Mouse (Mus musculus) stomach, embryonic 16.5 days (tissue): Measurements from ENCODE around the gene Gm42674. TPM values are rescaled to one million over a fixed set of nuclear protein-coding genes. Genes with fewer than 3 reads are reported as not detected.
A peak's percentile ranks its signal among the peaks of the same experiment; 100 is the strongest.

Experiments
- ATAC-seq: fragments of 200-750 bp; cut with Nextera tagmentation; 2 replicates; pipeline ENCODE4 v1.8.0; 2017; ENCODE audit warnings: moderate number of reproducible peaks, moderate TSS enrichment; ENCODE audit not compliant: insufficient read depth, low FRiP score
- H3K27ac ChIP-seq: fragments of 300-500 bp; sonication (generic); 2 replicates; pipeline ENCODE4 v1.5.1; 2014; ENCODE audit warnings: low read length
- H3K27me3 ChIP-seq: fragments of 300-500 bp; sonication (generic); 2 replicates; pipeline ENCODE4 v1.6.1; 2014; ENCODE audit warnings: low read length, control low read depth, mixed read lengths; ENCODE audit not compliant: control insufficient read depth, insufficient read depth
- H3K36me3 ChIP-seq: fragments of 300-500 bp; sonication (generic); 2 replicates; pipeline ENCODE4 v1.6.1; 2014; ENCODE audit warnings: low read length; ENCODE audit not compliant: control insufficient read depth, insufficient read depth
- H3K4me1 ChIP-seq: fragments of 300-500 bp; sonication (generic); 2 replicates; pipeline ENCODE4 v1.6.1; 2014; ENCODE audit warnings: low read length, control low read depth, mixed read lengths; ENCODE audit not compliant: control insufficient read depth, insufficient read depth
- H3K4me2 ChIP-seq: fragments of 300-500 bp; sonication (generic); 2 replicates; pipeline ENCODE4 v1.6.1; 2014; ENCODE audit warnings: low read depth, low read length, mixed read lengths
- H3K4me3 ChIP-seq: fragments of 300-500 bp; sonication (generic); replicated peaks from 2 replicates; pipeline ENCODE4 v1.5.1; 2014; ENCODE audit warnings: mild to moderate bottlenecking, low read length
- H3K9ac ChIP-seq: fragments of 300-500 bp; sonication (generic); 2 replicates; pipeline ENCODE4 v1.6.1; 2014; ENCODE audit warnings: low read length
- H3K9me3 ChIP-seq: fragments of 300-500 bp; sonication (generic); replicated peaks from 2 replicates; pipeline ENCODE4 v1.6.1; 2016; ENCODE audit warnings: low read length, control low read depth; ENCODE audit not compliant: control insufficient read depth
- WGBS: fragments of 180-500 bp; shearing (Covaris S2); extraction: QIAGEN DNeasy Blood & Tissue Kit; methylation state at CpG from one replicate; pipeline ENCODE4 v1.1.7; 2014; 5-methylcytosine and 5-hydroxymethylcytosine counted together
- polyA plus RNA-seq: library from polyadenylated mRNA; unstranded; fragments of >200 nt; fragmentation: Nextera tagmentation; extraction: Ambion mirVana; gene quantifications from 2 replicates; pipeline ENCODE4 v1.2.1, GENCODE M21; 2015

Gene Gm42674
- polyA plus RNA-seq, 1 experiment from 2014 or later, result not detected

GRCm38 (mm10) chr3:90623435-90624071 lies 21.8 kb downstream of the Gm42674 start:
- H3K27me3 ChIP-seq, result no peaks in the 10 kb centered on the region
- H3K9ac ChIP-seq, result peak overlapping the region; percentile 25; the same call in 1 of the 2 replicates
- H3K36me3 ChIP-seq, result no peaks in the 10 kb centered on the region
- no peaks in the 10 kb centered on the region for H3K9me3 ChIP-seq
- WGBS, result 12% methylated on average over 2 of the region's 2 CpGs
- H3K4me2 ChIP-seq, result no peak overlapping the region
- H3K4me3 ChIP-seq, result no peak overlapping the region
- H3K27ac ChIP-seq, result peak overlapping the region; percentile 75
- peaks cover 22% of the 10 kb centered on the region for H3K4me1 ChIP-seq
- peak; percentile 23; the same call in 1 of the 2 replicates for ATAC-seq

DNA sequence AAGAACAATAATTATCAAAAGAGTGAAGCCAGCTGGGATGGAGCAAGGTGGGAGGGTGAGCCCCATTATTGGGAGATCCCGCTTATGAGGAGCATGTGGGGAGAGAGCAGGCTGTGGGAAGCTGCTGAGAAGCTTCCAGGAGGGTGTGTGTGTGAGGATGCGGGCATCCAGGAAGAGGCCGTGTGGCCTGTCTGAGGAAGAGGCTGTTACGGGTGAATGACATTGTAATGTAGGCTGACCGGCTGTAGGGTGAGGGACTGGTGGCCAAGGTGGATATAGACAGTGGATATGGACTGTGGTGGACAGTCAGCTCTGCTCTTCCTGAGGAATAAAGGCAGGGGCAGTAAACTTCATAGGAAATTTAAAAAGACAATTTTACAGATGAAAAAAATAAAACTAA lies 23.8 kb downstream of the Gm42674 start:
- Histone ChIP-seq H3K4me2 (no peak overlapping the region), H3K27me3 (no peaks in the 10 kb centered on the region), H3K27ac (peak overlapping the region; percentile 95), H3K4me1 (peaks cover 22% of the 10 kb centered on the region), H3K36me3 (no peaks in the 10 kb centered on the region), H3K9ac (no peak overlapping the region), H3K9me3 (no peaks in the 10 kb centered on the region), H3K4me3 (no peak overlapping the region)
- no peak for ATAC-seq
- 70% methylated on average over 5 of the region's 5 CpGs for WGBS

- peak overlapping the region; percentile 23; the same call in 1 of the 2 replicates for H3K9ac ChIP-seq
- peak; percentile 71 for ATAC-seq
- no peaks in the 10 kb centered on the region for H3K9me3 ChIP-seq
- H3K36me3 ChIP-seq, result no peaks in the 10 kb centered on the region
- peak overlapping the region; percentile 95 for H3K27ac ChIP-seq
- 39% methylated on average over 9 of the region's 9 CpGs for WGBS
- H3K4me3 ChIP-seq, result peak overlapping the region; percentile 2; the same call in 1 of the 2 replicates
- peak overlapping the region; percentile 7; the same call in 1 of the 2 replicates for H3K4me2 ChIP-seq
- peaks cover 22% of the 10 kb centered on the region for H3K4me1 ChIP-seq
- H3K27me3 ChIP-seq, result no peaks in the 10 kb centered on the region
Measured at GRCm38 (mm10) chr3:90626266-90627021, 24.7 kb downstream of the Gm42674 start.

GRCm38 (mm10) chr3:90627366-90627765 lies 25.7 kb downstream of the Gm42674 start:
- H3K4me3 ChIP-seq, result no peak overlapping the region
- peak overlapping the region; percentile 44; the same call in 1 of the 2 replicates for H3K9ac ChIP-seq
- ATAC-seq, result no peak
- H3K4me2 ChIP-seq, result peak overlapping the region; percentile 7; the same call in 1 of the 2 replicates
- H3K9me3 ChIP-seq, result no peaks in the 10 kb centered on the region
- H3K4me1 ChIP-seq, result peaks cover 22% of the 10 kb centered on the region
- H3K27ac ChIP-seq, result peak overlapping the region; percentile 94
- 80% methylated on average over 5 of the region's 5 CpGs for WGBS
- no peaks in the 10 kb centered on the region for H3K27me3 ChIP-seq
- H3K36me3 ChIP-seq, result no peaks in the 10 kb centered on the region

DNA sequence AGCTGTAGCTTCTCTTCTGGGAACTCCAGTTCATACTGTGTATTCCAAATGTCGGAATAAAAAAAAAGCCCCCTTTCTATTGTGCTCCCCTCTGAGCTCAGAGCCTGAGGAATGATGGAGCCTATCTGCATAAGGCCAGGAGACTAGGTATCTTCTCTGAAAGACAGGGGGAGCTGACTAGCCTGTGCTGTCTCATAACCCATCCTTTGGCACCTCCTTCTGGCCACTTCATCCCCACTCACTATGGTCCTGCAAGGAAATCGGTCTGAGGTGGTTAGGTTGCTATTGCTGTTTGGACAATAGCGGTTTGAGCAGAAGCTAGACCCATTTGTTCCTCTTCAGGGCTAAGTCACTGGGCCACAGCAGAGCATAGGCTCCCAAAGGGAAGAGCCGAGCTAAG lies 26.1 kb downstream of the Gm42674 start:
- no peaks in the 10 kb centered on the region for H3K36me3 ChIP-seq
- no peak overlapping the region for H3K4me3 ChIP-seq
- H3K4me1 ChIP-seq, result peaks cover 22% of the 10 kb centered on the region
- H3K4me2 ChIP-seq, result no peak overlapping the region
- H3K27me3 ChIP-seq, result no peaks in the 10 kb centered on the region
- ATAC-seq, result no peak
- H3K27ac ChIP-seq, result 0 out of 2 replicates have a peak overlapping the region, but pooled peaks have one; percentile 94
- H3K9me3 ChIP-seq, result no peaks in the 10 kb centered on the region
- H3K9ac ChIP-seq, result no peak overlapping the region
- 59% methylated on average over 4 of the region's 4 CpGs for WGBS

DNA sequence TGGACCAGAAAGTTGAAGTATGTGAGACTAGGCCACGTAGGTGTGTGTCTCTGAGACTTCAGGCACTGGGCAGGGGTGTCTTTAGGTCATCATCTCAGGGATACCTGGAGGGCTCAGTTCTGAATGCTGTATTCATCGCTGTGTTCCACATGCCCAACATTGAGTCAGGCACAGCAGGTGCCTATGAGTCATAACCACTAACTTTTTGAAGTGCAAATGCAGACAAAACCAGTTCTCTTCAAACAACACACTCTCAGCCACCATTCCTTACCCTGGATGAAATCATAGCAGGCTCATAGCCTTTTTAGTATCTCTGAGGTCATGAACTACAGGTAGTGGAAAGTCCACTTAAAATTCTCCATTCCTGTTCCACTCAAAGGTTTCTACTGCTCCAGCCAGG lies 27.6 kb downstream of the Gm42674 start:
- Histone ChIP-seq H3K4me3 (no peak overlapping the region), H3K27ac (peak overlapping the region; percentile 30; the same call in 1 of the 2 replicates), H3K27me3 (no peaks in the 10 kb centered on the region), H3K9me3 (no peaks in the 10 kb centered on the region), H3K36me3 (no peaks in the 10 kb centered on the region), H3K4me1 (peaks cover 8% of the 10 kb centered on the region), H3K4me2 (no peak overlapping the region), H3K9ac (no peak overlapping the region)
- peak; percentile 38 for ATAC-seq
- 72% methylated on average over 2 of the region's 2 CpGs for WGBS

- no peaks in the 10 kb centered on the region for H3K36me3 ChIP-seq
- H3K9ac ChIP-seq, result no peak overlapping the region
- no peak overlapping the region for H3K27ac ChIP-seq
- no peak overlapping the region for H3K4me2 ChIP-seq
- no peaks in the 10 kb centered on the region for H3K9me3 ChIP-seq
- 78% methylated on average over 2 of the region's 2 CpGs for whole genome bisulfite sequencing
- no peaks in the 10 kb centered on the region; the same call in 1 of the 2 replicates for H3K4me1 ChIP-seq
- H3K4me3 ChIP-seq, result no peak overlapping the region
- ATAC-seq, result no peak
- H3K27me3 ChIP-seq, result no peaks in the 10 kb centered on the region
Measured at GRCm38 (mm10) chr3:90631984-90632383, 30.3 kb downstream of the Gm42674 start.

- no peaks in the 10 kb centered on the region for H3K9me3 ChIP-seq
- H3K9ac ChIP-seq, result no peak overlapping the region
- no peaks in the 10 kb centered on the region for H3K27me3 ChIP-seq
- no peak overlapping the region for H3K4me2 ChIP-seq
- 33% methylated on average over 1 of the region's 1 CpGs for WGBS
- no peak for ATAC-seq
- H3K4me1 ChIP-seq, result no peaks in the 10 kb centered on the region
- H3K4me3 ChIP-seq, result no peak overlapping the region
- no peak overlapping the region for H3K27ac ChIP-seq
- H3K36me3 ChIP-seq, result no peaks in the 10 kb centered on the region
Measured at GRCm38 (mm10) chr3:90638511-90639275, 37.0 kb downstream of the Gm42674 start.
